Mouse (Mus musculus): ENCODE measurements at regions not wholly inside any gene's neighbourhood (a gene's known extent, or its start where the extent isn't known, plus 50 kb on each side); places are given as distances from the start of the nearest gene placed in this dataset.

GRCm38 (mm10) chr13:6204801-6205200 is 343.1 kb upstream of the Pitrm1 start:
- H3K36me3 ChIP-seq (ENCODE audit: control insufficient read depth, insufficient read depth, low read length) = no peaks in the 10 kb centered on the region
- H3K9me3 ChIP-seq (ENCODE audit: control insufficient read depth, low read length) = no peaks in the 10 kb centered on the region
- DNase-seq (ENCODE audit: low spot score) (no peak), ATAC-seq (ENCODE audit: insufficient read depth, low FRiP score, low TSS enrichment) (no peak)
- H3K27ac ChIP-seq (ENCODE audit: low read depth, low read length) = no peak overlapping the region
- no peak overlapping the region for H3K4me2 ChIP-seq (ENCODE audit: low read depth)
- H3K27me3 ChIP-seq (ENCODE audit: control insufficient read depth, insufficient read depth, low read length) = no peaks in the 10 kb centered on the region
- WGBS = 85% methylated on average over 4 of the region's 4 CpGs
- no peak overlapping the region for H3K9ac ChIP-seq (ENCODE audit: low read length)
- no peaks in the 10 kb centered on the region for H3K4me1 ChIP-seq (ENCODE audit: control insufficient read depth, insufficient read depth, low read length)
- no peak overlapping the region for H3K4me3 ChIP-seq (ENCODE audit: low read depth, low read length)

- Histone ChIP-seq H3K4me1 (ENCODE audit: control insufficient read depth, insufficient read depth, low read length) (no peaks in the 10 kb centered on the region), H3K27ac (ENCODE audit: low read depth, low read length) (no peak overlapping the region), H3K4me2 (ENCODE audit: low read depth) (no peak overlapping the region), H3K4me3 (ENCODE audit: low read depth, low read length) (no peak overlapping the region), H3K9me3 (ENCODE audit: control insufficient read depth, low read length) (no peaks in the 10 kb centered on the region), H3K36me3 (ENCODE audit: control insufficient read depth, insufficient read depth, low read length) (no peaks in the 10 kb centered on the region), H3K27me3 (ENCODE audit: control insufficient read depth, insufficient read depth, low read length) (no peaks in the 10 kb centered on the region), H3K9ac (ENCODE audit: low read length) (no peak overlapping the region)
- no peak for DNase-seq (ENCODE audit: low spot score)
- ATAC-seq (ENCODE audit: insufficient read depth, low FRiP score, low TSS enrichment) = no peak
- 86% methylated on average over 2 of the region's 2 CpGs for WGBS
These were observed 335.4 kb upstream of the Pitrm1 start for GRCm38 (mm10) chr13:6212550-6212949.

DNA sequence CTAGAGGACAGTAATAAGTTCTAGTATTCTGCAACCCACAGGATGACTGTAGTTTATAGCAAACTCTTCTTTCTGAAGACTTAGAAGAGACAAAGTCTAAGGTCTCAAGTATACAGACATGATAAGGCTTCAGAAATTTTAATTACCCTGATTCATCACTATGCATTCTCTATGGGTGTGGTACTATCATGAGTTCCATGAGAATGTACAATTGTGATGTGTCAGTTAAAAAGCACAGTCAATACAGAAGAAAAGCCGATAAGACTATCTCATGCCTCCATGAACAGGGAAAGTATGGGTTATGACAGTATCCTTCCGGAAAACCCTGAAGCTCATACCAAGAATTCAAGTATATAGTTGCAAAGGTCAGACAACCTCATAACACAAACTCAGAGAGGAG is 333.8 kb upstream of the Pitrm1 start:
- no peak overlapping the region for H3K4me2 ChIP-seq (ENCODE audit: low read depth)
- H3K27me3 ChIP-seq (ENCODE audit: control insufficient read depth, insufficient read depth, low read length) = no peaks in the 10 kb centered on the region
- DNase-seq (ENCODE audit: low spot score) (no peak), ATAC-seq (ENCODE audit: insufficient read depth, low FRiP score, low TSS enrichment) (no peak)
- H3K27ac ChIP-seq (ENCODE audit: low read depth, low read length) = no peak overlapping the region
- H3K4me1 ChIP-seq (ENCODE audit: control insufficient read depth, insufficient read depth, low read length) = no peaks in the 10 kb centered on the region
- WGBS = 87% methylated on average over 2 of the region's 2 CpGs
- H3K9me3 ChIP-seq (ENCODE audit: control insufficient read depth, low read length) = no peaks in the 10 kb centered on the region
- H3K9ac ChIP-seq (ENCODE audit: low read length) = no peak overlapping the region
- H3K4me3 ChIP-seq (ENCODE audit: low read depth, low read length) = no peak overlapping the region
- H3K36me3 ChIP-seq (ENCODE audit: control insufficient read depth, insufficient read depth, low read length) = no peaks in the 10 kb centered on the region

DNA sequence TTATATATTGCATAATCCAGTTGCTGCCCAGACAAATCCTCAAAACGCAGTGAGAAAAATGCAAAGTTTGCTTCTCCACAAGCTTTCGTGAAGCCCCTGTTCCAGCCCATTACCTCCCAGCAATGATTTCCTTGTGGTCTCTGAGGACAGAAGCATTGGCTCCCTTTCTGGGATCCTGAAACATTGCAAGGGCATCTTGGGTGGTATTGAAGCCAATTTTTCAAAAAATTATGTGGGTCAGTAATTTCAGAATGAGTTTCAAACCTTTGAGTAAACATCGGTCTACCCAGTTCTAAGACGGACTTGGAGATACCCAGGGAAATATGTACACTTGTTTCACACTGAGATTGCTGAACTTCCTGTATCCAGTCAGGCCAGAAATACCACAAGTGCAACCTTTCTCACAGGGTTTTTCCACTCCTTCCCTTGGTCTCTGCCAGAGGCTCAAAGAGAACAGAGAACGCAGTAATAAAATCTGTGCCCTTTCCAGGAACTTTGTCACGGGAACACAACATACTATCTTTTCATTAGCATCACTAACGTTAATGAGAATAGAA is 321.8 kb upstream of the Pitrm1 start:
- DNase-seq (ENCODE audit: low spot score) = no peak
- WGBS = 82% methylated on average over 7 of the region's 7 CpGs

GRCm38 (mm10) chr13:6228278-6228677 is 319.7 kb upstream of the Pitrm1 start:
- no peak overlapping the region for H3K4me2 ChIP-seq (ENCODE audit: low read depth)
- no peak overlapping the region for H3K27ac ChIP-seq (ENCODE audit: low read depth, low read length)
- no peaks in the 10 kb centered on the region for H3K27me3 ChIP-seq (ENCODE audit: control insufficient read depth, insufficient read depth, low read length)
- H3K36me3 ChIP-seq (ENCODE audit: control insufficient read depth, insufficient read depth, low read length) = no peaks in the 10 kb centered on the region
- no peak for DNase-seq (ENCODE audit: low spot score)
- WGBS = 100% methylated on average over 1 of the region's 1 CpGs
- no peak overlapping the region for H3K4me3 ChIP-seq (ENCODE audit: low read depth, low read length)
- H3K4me1 ChIP-seq (ENCODE audit: control insufficient read depth, insufficient read depth, low read length) = no peaks in the 10 kb centered on the region
- H3K9ac ChIP-seq (ENCODE audit: low read length) = no peak overlapping the region
- no peak for ATAC-seq (ENCODE audit: insufficient read depth, low FRiP score, low TSS enrichment)
- no peaks in the 10 kb centered on the region for H3K9me3 ChIP-seq (ENCODE audit: control insufficient read depth, low read length)

More for the DNA sequence above, 321.8 kb upstream of the Pitrm1 start:
- Histone ChIP-seq H3K27me3 (ENCODE audit: control insufficient read depth, insufficient read depth, low read length) (no peaks in the 10 kb centered on the region), H3K4me1 (ENCODE audit: control insufficient read depth, insufficient read depth, low read length) (no peaks in the 10 kb centered on the region), H3K9me3 (ENCODE audit: control insufficient read depth, low read length) (no peaks in the 10 kb centered on the region), H3K27ac (ENCODE audit: low read depth, low read length) (no peak overlapping the region), H3K9ac (ENCODE audit: low read length) (no peak overlapping the region), H3K4me3 (ENCODE audit: low read depth, low read length) (no peak overlapping the region), H3K36me3 (ENCODE audit: control insufficient read depth, insufficient read depth, low read length) (no peaks in the 10 kb centered on the region), H3K4me2 (ENCODE audit: low read depth) (no peak overlapping the region)
- ATAC-seq (ENCODE audit: insufficient read depth, low FRiP score, low TSS enrichment) = no peak

GRCm38 (mm10) chr13:6235394-6235793 is 312.6 kb upstream of the Pitrm1 start:
- DNase-seq (ENCODE audit: low spot score) (no peak), ATAC-seq (ENCODE audit: insufficient read depth, low FRiP score, low TSS enrichment) (no peak)
- Histone ChIP-seq H3K4me1 (ENCODE audit: control insufficient read depth, insufficient read depth, low read length) (no peaks in the 10 kb centered on the region), H3K27ac (ENCODE audit: low read depth, low read length) (no peak overlapping the region), H3K27me3 (ENCODE audit: control insufficient read depth, insufficient read depth, low read length) (no peaks in the 10 kb centered on the region), H3K4me3 (ENCODE audit: low read depth, low read length) (no peak overlapping the region), H3K4me2 (ENCODE audit: low read depth) (no peak overlapping the region), H3K36me3 (ENCODE audit: control insufficient read depth, insufficient read depth, low read length) (no peaks in the 10 kb centered on the region), H3K9ac (ENCODE audit: low read length) (no peak overlapping the region), H3K9me3 (ENCODE audit: control insufficient read depth, low read length) (no peaks in the 10 kb centered on the region)
- WGBS = 88% methylated on average over 1 of the region's 1 CpGs

- 90% methylated on average over 8 of the region's 8 CpGs for WGBS
- Histone ChIP-seq H3K27ac (ENCODE audit: low read depth, low read length) (no peak overlapping the region), H3K4me2 (ENCODE audit: low read depth) (no peak overlapping the region), H3K36me3 (ENCODE audit: control insufficient read depth, insufficient read depth, low read length) (no peaks in the 10 kb centered on the region), H3K27me3 (ENCODE audit: control insufficient read depth, insufficient read depth, low read length) (no peaks in the 10 kb centered on the region), H3K9me3 (ENCODE audit: control insufficient read depth, low read length) (no peaks in the 10 kb centered on the region), H3K9ac (ENCODE audit: low read length) (no peak overlapping the region), H3K4me3 (ENCODE audit: low read depth, low read length) (no peak overlapping the region), H3K4me1 (ENCODE audit: control insufficient read depth, insufficient read depth, low read length) (no peaks in the 10 kb centered on the region)
- DNase-seq (ENCODE audit: low spot score) (no peak), ATAC-seq (ENCODE audit: insufficient read depth, low FRiP score, low TSS enrichment) (no peak)
These were observed 311.4 kb upstream of the Pitrm1 start for GRCm38 (mm10) chr13:6236503-6236902.

- no peak overlapping the region for H3K27ac ChIP-seq (ENCODE audit: low read depth, low read length)
- DNase-seq (ENCODE audit: low spot score) (no peak), ATAC-seq (ENCODE audit: insufficient read depth, low FRiP score, low TSS enrichment) (no peak)
- H3K4me2 ChIP-seq (ENCODE audit: low read depth) = no peak overlapping the region
- no peaks in the 10 kb centered on the region for H3K9me3 ChIP-seq (ENCODE audit: control insufficient read depth, low read length)
- H3K4me3 ChIP-seq (ENCODE audit: low read depth, low read length) = no peak overlapping the region
- no peak overlapping the region for H3K9ac ChIP-seq (ENCODE audit: low read length)
- no peaks in the 10 kb centered on the region for H3K36me3 ChIP-seq (ENCODE audit: control insufficient read depth, insufficient read depth, low read length)
- WGBS = 84% methylated on average over 3 of the region's 3 CpGs
- H3K4me1 ChIP-seq (ENCODE audit: control insufficient read depth, insufficient read depth, low read length) = no peaks in the 10 kb centered on the region
- no peaks in the 10 kb centered on the region for H3K27me3 ChIP-seq (ENCODE audit: control insufficient read depth, insufficient read depth, low read length)
These were observed 310.7 kb upstream of the Pitrm1 start for GRCm38 (mm10) chr13:6237201-6237600.

DNA sequence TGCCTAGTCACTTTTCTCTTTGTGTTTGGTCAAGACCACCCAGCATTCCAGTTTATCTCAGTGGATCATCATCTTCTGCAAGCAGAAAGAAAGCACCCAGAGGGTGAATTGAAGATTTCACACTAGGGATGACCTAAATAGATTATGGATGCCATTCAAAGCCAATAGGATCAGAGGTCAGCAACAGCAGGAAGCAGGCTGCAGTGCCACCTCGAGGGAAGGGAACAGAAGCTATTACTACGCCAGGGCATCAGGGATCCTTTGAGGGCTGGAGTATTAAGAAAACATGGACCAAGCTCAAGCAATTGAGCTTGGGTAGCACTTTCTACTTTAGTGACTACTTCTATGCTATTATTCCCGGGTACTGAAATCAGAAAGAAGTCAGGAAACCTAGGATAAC is 307.1 kb upstream of the Pitrm1 start:
- no peaks in the 10 kb centered on the region for H3K9me3 ChIP-seq (ENCODE audit: control insufficient read depth, low read length)
- no peak for ATAC-seq (ENCODE audit: insufficient read depth, low FRiP score, low TSS enrichment)
- WGBS = 63% methylated on average over 3 of the region's 3 CpGs
- no peak overlapping the region for H3K9ac ChIP-seq (ENCODE audit: low read length)
- no peaks in the 10 kb centered on the region for H3K27me3 ChIP-seq (ENCODE audit: control insufficient read depth, insufficient read depth, low read length)
- no peak overlapping the region for H3K4me2 ChIP-seq (ENCODE audit: low read depth)
- no peak overlapping the region for H3K4me3 ChIP-seq (ENCODE audit: low read depth, low read length)
- no peaks in the 10 kb centered on the region for H3K4me1 ChIP-seq (ENCODE audit: control insufficient read depth, insufficient read depth, low read length)
- no peaks in the 10 kb centered on the region for H3K36me3 ChIP-seq (ENCODE audit: control insufficient read depth, insufficient read depth, low read length)
- no peak for DNase-seq (ENCODE audit: low spot score)
- no peak overlapping the region for H3K27ac ChIP-seq (ENCODE audit: low read depth, low read length)

Data from neural tube, embryonic 11.5 days (tissue).